Mouse (Mus musculus) forebrain, embryonic 16.5 days (tissue): ENCODE data around the gene Ube2ql1. TPM values are rescaled to one million over a fixed set of nuclear protein-coding genes. Genes with fewer than 3 reads are reported as not detected.

ENCODE experiments used
- ATAC-seq: fragments of 200-750 bp; cut with Nextera tagmentation; 2 replicates; pipeline ENCODE4 v1.8.0; 2017; ENCODE audit warnings: mild to moderate bottlenecking, moderate library complexity
- H3K27ac ChIP-seq: fragments of 300-500 bp; sonication (generic); 2 replicates; pipeline ENCODE4 v1.5.1; 2014; ENCODE audit warnings: low read length, control low read depth
- H3K27me3 ChIP-seq: fragments of 300-500 bp; sonication (generic); replicated peaks from 2 replicates; pipeline ENCODE4 v1.6.1; 2014; ENCODE audit warnings: low read length; ENCODE audit not compliant: control insufficient read depth, insufficient read depth
- H3K36me3 ChIP-seq: fragments of 300-500 bp; sonication (generic); 2 replicates; pipeline ENCODE4 v1.6.1; 2014; ENCODE audit not compliant: control insufficient read depth, insufficient read depth
- H3K4me1 ChIP-seq: fragments of 300-500 bp; sonication (generic); replicated peaks from 2 replicates; pipeline ENCODE4 v1.6.1; 2014; ENCODE audit warnings: low read length; ENCODE audit not compliant: control insufficient read depth, insufficient read depth
- H3K4me2 ChIP-seq: fragments of 300-500 bp; sonication (generic); 2 replicates; pipeline ENCODE4 v1.6.1; 2014; ENCODE audit warnings: mild to moderate bottlenecking, low read length, control low read depth
- H3K4me3 ChIP-seq: fragments of 300-500 bp; sonication (generic); replicated peaks from 2 replicates; pipeline ENCODE4 v1.5.1; 2014; ENCODE audit warnings: mild to moderate bottlenecking, low read length, control low read depth
- H3K9ac ChIP-seq: fragments of 300-500 bp; sonication (generic); replicated peaks from 2 replicates; pipeline ENCODE4 v1.6.1; 2014; ENCODE audit warnings: low read depth, low read length, control low read depth
- H3K9me3 ChIP-seq: fragments of 300-500 bp; sonication (generic); 2 replicates; pipeline ENCODE4 v1.6.1; 2016; ENCODE audit warnings: low read length; ENCODE audit not compliant: control insufficient read depth
- WGBS: fragments of 180-500 bp; shearing (Covaris S2); extraction: QIAGEN DNeasy Blood & Tissue Kit; methylation state at CpG from one replicate; pipeline ENCODE4 v1.1.7; 2014; 5-methylcytosine and 5-hydroxymethylcytosine counted together
- polyA plus RNA-seq: library from polyadenylated mRNA; unstranded; fragments of >200 nt; fragmentation: Nextera tagmentation; extraction: Ambion mirVana; gene quantifications from 2 replicates; pipeline ENCODE4 v1.2.1, GENCODE M21; 2015

Ube2ql1 gene
- polyA plus RNA-seq, 1 experiment from 2014 or later, result 26.4 TPM

DNA sequence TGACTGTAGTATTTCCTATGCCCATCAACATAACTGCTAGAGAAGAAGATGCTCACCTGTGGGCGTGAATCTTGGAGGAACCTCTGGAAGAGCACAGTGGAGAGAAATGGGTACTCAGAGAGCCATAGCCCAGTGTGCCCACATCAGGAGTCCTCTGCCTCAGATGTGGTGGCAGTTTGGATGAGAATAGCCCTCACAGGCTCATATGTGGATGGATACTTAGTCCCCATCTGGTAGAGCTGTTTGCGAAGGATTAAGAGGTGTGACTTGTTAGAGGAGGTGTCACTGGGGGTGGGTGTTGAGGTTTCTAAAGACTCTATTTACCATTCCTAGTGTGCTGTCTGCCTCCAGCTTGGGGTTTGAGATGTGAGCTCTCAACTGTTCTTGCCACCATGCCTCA lies 13.2 kb upstream of the Ube2ql1 start:
- 75% methylated on average over 2 of the region's 2 CpGs for WGBS
- Histone ChIP-seq H3K36me3 (no peaks in the 10 kb centered on the region), H3K9ac (no peak overlapping the region), H3K27me3 (no peaks in the 10 kb centered on the region), H3K4me2 (no peak overlapping the region), H3K4me1 (no peaks in the 10 kb centered on the region), H3K4me3 (no peak overlapping the region), H3K9me3 (no peaks in the 10 kb centered on the region), H3K27ac (no peak overlapping the region)
- ATAC-seq, result no peak

GRCm38 (mm10) chr13:69751510-69751909 lies 11.8 kb upstream of the Ube2ql1 start:
- Histone ChIP-seq H3K9me3 (no peaks in the 10 kb centered on the region), H3K36me3 (no peaks in the 10 kb centered on the region), H3K4me3 (no peak overlapping the region), H3K9ac (no peak overlapping the region), H3K27ac (no peak overlapping the region), H3K4me1 (no peaks in the 10 kb centered on the region), H3K27me3 (no peaks in the 10 kb centered on the region), H3K4me2 (no peak overlapping the region)
- WGBS, result 91% methylated on average over 6 of the region's 6 CpGs
- ATAC-seq, result no peak

- no peaks in the 10 kb centered on the region for H3K36me3 ChIP-seq
- WGBS, result 12% methylated on average over 4 of the region's 4 CpGs
- no peaks in the 10 kb centered on the region for H3K9me3 ChIP-seq
- no peak overlapping the region for H3K4me3 ChIP-seq
- H3K4me1 ChIP-seq, result no peaks in the 10 kb centered on the region
- H3K9ac ChIP-seq, result no peak overlapping the region
- no peaks in the 10 kb centered on the region for H3K27me3 ChIP-seq
- H3K27ac ChIP-seq, result no peak overlapping the region
- H3K4me2 ChIP-seq, result no peak overlapping the region
- ATAC-seq, result no peak
These were observed 9.1 kb upstream of the Ube2ql1 start for GRCm38 (mm10) chr13:69748756-69749155.

- Histone ChIP-seq H3K9ac (peak overlapping the region; percentile 62), H3K9me3 (no peaks in the 10 kb centered on the region), H3K4me1 (peaks cover 28% of the 10 kb centered on the region), H3K4me3 (peak overlapping the region; percentile 78), H3K36me3 (no peaks in the 10 kb centered on the region), H3K4me2 (peak overlapping the region; percentile 69), H3K27ac (peak overlapping the region; percentile 80), H3K27me3 (no peaks in the 10 kb centered on the region)
- peak; percentile 39 for ATAC-seq
- 2% methylated on average over 29 of the region's 29 CpGs for WGBS
These were observed 919 bp upstream of the Ube2ql1 start for GRCm38 (mm10) chr13:69740331-69741285.

- under 1% methylated on average over 62 of the region's 78 CpGs for WGBS
- H3K4me2 ChIP-seq, result peak overlapping the region; percentile 69
- ATAC-seq, result peak; percentile 49
These were observed 464 bp downstream of the Ube2ql1 start for GRCm38 (mm10) chr13:69739091-69739758.

DNA sequence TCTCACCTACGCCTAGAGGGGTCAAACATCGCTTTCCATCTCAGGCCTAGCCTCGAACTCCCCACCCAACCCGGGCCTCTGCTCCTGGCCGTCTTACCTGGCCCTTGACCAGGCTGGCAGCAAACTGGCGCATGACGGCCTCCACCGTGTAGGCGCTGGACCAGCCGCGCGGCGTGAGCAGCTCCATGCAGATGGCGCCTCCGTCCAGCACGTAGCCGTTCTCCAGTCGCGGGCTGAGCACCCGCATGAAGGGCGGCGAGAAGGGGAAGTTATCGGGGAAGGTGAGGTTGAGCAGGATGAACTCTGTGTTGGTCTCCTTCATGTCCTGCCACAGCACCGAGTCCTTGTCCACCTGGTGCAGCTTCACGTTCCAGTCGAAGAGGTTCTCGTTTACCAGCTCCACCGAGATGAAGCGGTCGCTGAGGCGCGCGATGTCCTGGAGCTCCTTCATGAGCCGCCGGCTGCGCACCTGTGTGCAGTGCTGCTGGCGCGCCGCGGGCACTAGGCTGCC lies 1.2 kb downstream of the Ube2ql1 start:
- peak overlapping the region; percentile 96 for H3K9ac ChIP-seq
- H3K36me3 ChIP-seq, result peaks cover under 1% of the 10 kb centered on the region; the same call in 1 of the 2 replicates
- H3K27ac ChIP-seq, result peak overlapping the region; percentile 94
- peak overlapping the region; percentile 69 for H3K4me2 ChIP-seq
- no peak for ATAC-seq
- H3K27me3 ChIP-seq, result no peaks in the 10 kb centered on the region
- WGBS, result under 1% methylated on average over 32 of the region's 40 CpGs
- H3K9me3 ChIP-seq, result no peaks in the 10 kb centered on the region
- peaks cover 47% of the 10 kb centered on the region for H3K4me1 ChIP-seq
- peak overlapping the region; percentile 78 for H3K4me3 ChIP-seq

More at GRCm38 (mm10) chr13:69739091-69739758, 464 bp downstream of the Ube2ql1 start:
- Histone ChIP-seq H3K4me3 (peak overlapping the region; percentile 78), H3K27me3 (no peaks in the 10 kb centered on the region), H3K4me1 (peaks cover 42% of the 10 kb centered on the region), H3K9me3 (no peaks in the 10 kb centered on the region), H3K9ac (peak overlapping the region; percentile 96), H3K27ac (peak overlapping the region; percentile 94), H3K36me3 (no peaks in the 10 kb centered on the region)

GRCm38 (mm10) chr13:69737444-69738185 lies 2.1 kb downstream of the Ube2ql1 start:
- 9% methylated on average over 16 of the region's 19 CpGs for WGBS
- Histone ChIP-seq H3K9me3 (no peaks in the 10 kb centered on the region), H3K4me1 (peaks cover 56% of the 10 kb centered on the region), H3K9ac (peak overlapping the region; percentile 96), H3K27ac (no peak overlapping the region), H3K4me3 (peak overlapping the region; percentile 78), H3K4me2 (peak overlapping the region; percentile 69), H3K36me3 (peaks cover 2% of the 10 kb centered on the region; the same call in 1 of the 2 replicates), H3K27me3 (no peaks in the 10 kb centered on the region)
- no peak for ATAC-seq

GRCm38 (mm10) chr13:69732636-69733035 lies 7.1 kb downstream of the Ube2ql1 start:
- WGBS, result 91% methylated on average over 6 of the region's 6 CpGs
- peaks cover 69% of the 10 kb centered on the region for H3K4me1 ChIP-seq
- H3K4me3 ChIP-seq, result no peak overlapping the region
- H3K36me3 ChIP-seq, result peaks cover 6% of the 10 kb centered on the region
- peak overlapping the region; percentile 34 for H3K4me2 ChIP-seq
- H3K27ac ChIP-seq, result no peak overlapping the region
- H3K9me3 ChIP-seq, result no peaks in the 10 kb centered on the region
- no peaks in the 10 kb centered on the region for H3K27me3 ChIP-seq
- no peak for ATAC-seq
- no peak overlapping the region for H3K9ac ChIP-seq
